Mouse (Mus musculus) liver, embryonic 16.5 days (tissue): Measurements from ENCODE around the gene Coq8a. TPM values are rescaled to one million over a fixed set of nuclear protein-coding genes. Genes with fewer than 3 reads are reported as not detected.

ENCODE experiments used
- ATAC-seq: fragments of 200-750 bp; cut with Nextera tagmentation; 2 replicates; pipeline ENCODE4 v1.8.0; 2017; ENCODE audit warnings: low read depth, mild to moderate bottlenecking, moderate number of reproducible peaks, moderate library complexity
- H3K27ac ChIP-seq: fragments of 300-500 bp; sonication (generic); 2 replicates; pipeline ENCODE4 v1.5.1; 2014; ENCODE audit warnings: mild to moderate bottlenecking, low read length
- H3K27me3 ChIP-seq: fragments of 300-500 bp; sonication (generic); 2 replicates; pipeline ENCODE4 v1.6.1; 2014; ENCODE audit warnings: low read depth, low read length, mixed read lengths; ENCODE audit not compliant: control insufficient read depth, insufficient read depth
- H3K36me3 ChIP-seq: fragments of 300-500 bp; sonication (generic); 2 replicates; pipeline ENCODE4 v1.6.1; 2014; ENCODE audit warnings: mild to moderate bottlenecking; ENCODE audit not compliant: control insufficient read depth, insufficient read depth
- H3K4me1 ChIP-seq: fragments of 300-500 bp; sonication (generic); 2 replicates; pipeline ENCODE4 v1.6.1; 2014; ENCODE audit warnings: low read depth, low read length, mixed read lengths; ENCODE audit not compliant: control insufficient read depth
- H3K4me2 ChIP-seq: fragments of 300-500 bp; sonication (generic); 2 replicates; pipeline ENCODE4 v1.6.1; 2014; ENCODE audit warnings: low read depth, low read length, mixed read lengths
- H3K4me3 ChIP-seq: fragments of 300-500 bp; sonication (generic); 2 replicates; pipeline ENCODE4 v1.5.1; 2014; ENCODE audit warnings: low read depth, mild to moderate bottlenecking, low read length
- H3K9ac ChIP-seq: fragments of 300-500 bp; sonication (generic); 2 replicates; pipeline ENCODE4 v1.6.1; 2014; ENCODE audit warnings: low read depth, low read length
- H3K9me3 ChIP-seq: fragments of 300-500 bp; sonication (generic); replicated peaks from 2 replicates; pipeline ENCODE4 v1.6.1; 2016; ENCODE audit warnings: low read length; ENCODE audit not compliant: control insufficient read depth
- WGBS: fragments of 180-500 bp; shearing (Covaris S2); extraction: QIAGEN DNeasy Blood & Tissue Kit; methylation state at CpG from one replicate; pipeline ENCODE4 v1.1.7; 2014; ENCODE audit not compliant: insufficient replicate concordance; 5-methylcytosine and 5-hydroxymethylcytosine counted together
- polyA plus RNA-seq: library from polyadenylated mRNA; unstranded; fragments of >200 nt; fragmentation: Nextera tagmentation; extraction: Ambion mirVana; gene quantifications from 2 replicates; pipeline ENCODE4 v1.2.1, GENCODE M21; 2015

Coq8a gene
- polyA plus RNA-seq, 1 experiment from 2014 or later = 43.7 TPM

DNA sequence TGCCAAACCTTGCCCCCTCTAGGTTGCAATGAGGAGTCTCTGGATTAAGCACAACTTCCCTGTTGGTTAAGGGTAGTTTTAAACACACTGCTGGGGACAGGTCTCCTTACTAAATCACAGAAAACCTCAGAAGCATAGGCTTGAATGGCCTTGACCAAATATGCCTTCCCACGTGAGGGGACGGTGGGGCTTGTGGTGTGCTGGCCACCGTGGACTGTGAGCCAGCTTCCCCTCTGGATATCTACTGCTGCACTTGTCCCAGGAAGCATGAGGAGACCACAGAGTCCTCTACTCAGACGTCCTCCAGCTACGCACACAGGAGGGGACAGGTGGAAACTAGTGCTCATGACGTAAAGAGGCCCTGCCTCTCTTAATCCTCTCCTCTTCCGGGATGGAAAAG is 36.4 kb downstream of the Coq8a start:
- WGBS = 72% methylated on average over 7 of the region's 7 CpGs
- Histone ChIP-seq H3K9me3 (no peaks in the 10 kb centered on the region), H3K27me3 (no peaks in the 10 kb centered on the region), H3K4me1 (no peaks in the 10 kb centered on the region), H3K4me3 (no peak overlapping the region), H3K27ac (no peak overlapping the region), H3K9ac (no peak overlapping the region), H3K4me2 (no peak overlapping the region), H3K36me3 (no peaks in the 10 kb centered on the region)
- ATAC-seq = no peak

DNA sequence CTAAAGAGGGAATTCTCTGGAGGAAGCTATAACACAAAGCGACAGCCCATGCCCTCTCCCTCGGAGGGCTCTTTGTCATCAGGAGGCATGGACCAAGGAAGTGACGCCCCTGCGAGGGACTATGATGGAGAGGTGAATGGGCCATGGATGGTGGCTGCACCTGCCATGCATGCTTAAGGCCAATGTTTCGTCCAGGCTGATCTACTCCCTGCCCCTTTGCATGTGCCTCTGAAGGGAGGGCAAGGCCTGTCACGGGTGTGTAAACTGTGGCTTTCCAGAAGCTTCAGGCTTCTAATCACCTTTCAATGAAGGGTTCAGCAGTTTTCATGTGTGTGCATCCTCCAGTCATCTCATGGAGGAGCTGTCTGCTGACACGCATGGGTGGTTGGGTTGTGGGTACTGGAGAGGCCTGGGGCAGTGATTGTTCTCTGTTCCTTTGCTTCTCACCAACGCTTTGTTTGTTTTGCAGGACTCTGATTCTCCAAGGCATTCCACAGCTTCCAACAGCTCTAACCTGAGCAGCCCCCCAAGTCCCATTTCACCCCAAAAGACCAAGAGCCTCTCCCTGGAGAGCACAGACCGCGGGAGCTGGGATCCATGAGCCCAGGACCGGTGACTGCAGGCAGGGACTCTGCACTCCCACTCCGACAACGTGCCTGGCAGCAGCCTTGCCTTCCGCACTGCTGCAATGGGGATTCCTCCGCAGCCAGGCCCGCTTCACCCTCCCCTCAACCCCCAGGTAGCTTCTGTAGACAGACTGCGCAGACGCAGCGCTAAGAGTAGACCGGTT is 37.6 kb downstream of the Coq8a start:
- H3K27me3 ChIP-seq = no peaks in the 10 kb centered on the region
- H3K4me2 ChIP-seq = no peak overlapping the region
- H3K9me3 ChIP-seq = no peaks in the 10 kb centered on the region
- no peak for ATAC-seq
- WGBS = 89% methylated on average over 20 of the region's 20 CpGs
- no peak overlapping the region for H3K9ac ChIP-seq
- no peak overlapping the region for H3K27ac ChIP-seq
- no peaks in the 10 kb centered on the region for H3K36me3 ChIP-seq
- no peaks in the 10 kb centered on the region for H3K4me1 ChIP-seq
- no peak overlapping the region for H3K4me3 ChIP-seq

DNA sequence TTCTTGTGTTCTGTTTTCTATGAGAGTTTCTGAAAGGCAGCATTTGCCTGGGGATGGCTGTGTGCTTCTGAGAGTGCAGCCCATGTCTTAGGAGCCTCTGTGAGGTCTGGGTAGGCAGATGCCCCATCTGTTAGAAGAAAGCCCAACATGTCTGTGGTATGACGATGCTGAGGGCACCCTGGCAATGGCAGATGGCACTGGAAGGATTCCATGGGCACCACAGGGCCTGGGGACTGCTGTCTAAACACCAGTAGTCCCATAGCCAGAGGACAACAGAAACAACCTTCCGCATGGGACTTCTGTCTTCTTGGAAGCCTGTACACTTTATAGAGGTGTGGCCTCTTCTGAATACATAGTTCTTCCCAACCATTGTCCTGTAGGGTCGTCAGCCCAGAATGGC is 38.2 kb downstream of the Coq8a start:
- 76% methylated on average over 3 of the region's 3 CpGs for WGBS
- no peak overlapping the region for H3K9ac ChIP-seq
- H3K4me1 ChIP-seq = no peaks in the 10 kb centered on the region
- H3K27me3 ChIP-seq = no peaks in the 10 kb centered on the region
- no peak overlapping the region for H3K27ac ChIP-seq
- no peak overlapping the region for H3K4me2 ChIP-seq
- H3K36me3 ChIP-seq = no peaks in the 10 kb centered on the region
- no peak overlapping the region for H3K4me3 ChIP-seq
- H3K9me3 ChIP-seq = no peaks in the 10 kb centered on the region
- no peak for ATAC-seq

DNA sequence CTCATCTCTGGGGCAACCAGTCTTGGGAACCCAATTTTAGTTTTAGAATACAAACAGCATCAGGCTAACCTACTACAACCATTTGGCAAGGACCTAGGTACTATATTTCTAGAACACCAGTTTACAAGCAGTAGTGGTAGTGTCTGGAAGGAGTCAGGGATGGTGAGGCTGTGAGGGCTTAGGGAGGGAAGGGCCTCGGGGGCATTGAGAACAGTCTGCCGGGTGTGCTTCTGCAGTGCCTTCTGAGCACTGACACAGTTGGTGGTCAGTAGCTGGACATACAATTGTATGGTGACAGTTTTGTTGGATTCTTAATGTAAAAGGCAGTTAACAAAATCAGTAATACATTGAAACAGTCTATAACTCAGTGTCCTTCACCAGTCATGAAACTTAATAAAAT is 38.9 kb downstream of the Coq8a start:
- ATAC-seq = no peak
- no peak overlapping the region for H3K9ac ChIP-seq
- no peaks in the 10 kb centered on the region for H3K36me3 ChIP-seq
- H3K27ac ChIP-seq = no peak overlapping the region
- no peaks in the 10 kb centered on the region for H3K9me3 ChIP-seq
- no peaks in the 10 kb centered on the region for H3K27me3 ChIP-seq
- no peaks in the 10 kb centered on the region for H3K4me1 ChIP-seq
- 71% methylated on average over 2 of the region's 2 CpGs for WGBS
- H3K4me2 ChIP-seq = no peak overlapping the region
- no peak overlapping the region for H3K4me3 ChIP-seq

DNA sequence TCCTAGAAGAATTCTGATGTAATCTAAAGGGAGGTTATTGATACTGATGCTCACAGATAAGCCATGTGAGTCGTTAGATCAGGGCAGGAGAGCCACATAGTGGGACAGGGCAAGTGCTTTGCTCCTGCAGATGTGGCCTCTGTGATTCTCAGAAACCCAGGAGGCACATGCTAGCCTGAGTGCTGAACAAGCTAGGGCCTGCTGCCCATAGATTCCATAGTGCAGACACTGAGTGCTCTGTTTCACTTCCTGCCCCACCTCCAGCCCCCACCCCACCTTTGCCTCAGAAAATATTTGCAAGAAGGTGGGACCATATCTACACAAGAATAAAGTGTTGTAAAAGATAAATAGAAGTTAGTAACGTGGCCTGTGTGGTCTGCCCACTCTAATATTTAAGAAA is 40.8 kb downstream of the Coq8a start:
- WGBS = 44% methylated on average over 2 of the region's 2 CpGs
- no peak for ATAC-seq
- no peak overlapping the region for H3K4me3 ChIP-seq
- no peak overlapping the region for H3K27ac ChIP-seq
- no peaks in the 10 kb centered on the region for H3K4me1 ChIP-seq
- H3K9ac ChIP-seq = no peak overlapping the region
- no peaks in the 10 kb centered on the region for H3K27me3 ChIP-seq
- no peaks in the 10 kb centered on the region for H3K36me3 ChIP-seq
- H3K4me2 ChIP-seq = no peak overlapping the region
- no peaks in the 10 kb centered on the region for H3K9me3 ChIP-seq

DNA sequence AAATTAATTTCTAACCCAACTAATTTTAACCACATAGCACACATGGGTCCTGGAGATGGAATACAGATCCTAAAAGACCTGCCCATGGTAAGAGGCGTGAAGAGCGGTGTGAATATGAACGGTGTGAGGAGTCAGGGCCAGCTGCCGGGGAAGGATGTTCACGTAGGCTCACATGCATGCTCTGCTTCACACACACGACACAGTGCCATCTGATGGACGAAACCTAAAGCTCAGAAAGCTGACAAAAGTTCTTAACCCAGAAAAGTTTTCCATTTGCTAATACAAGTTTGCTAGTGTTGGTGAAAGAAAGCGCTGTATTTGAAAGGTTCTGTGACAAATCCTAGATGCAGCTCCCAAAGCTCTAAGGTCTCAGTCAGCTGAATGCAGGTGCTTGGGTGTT is 48.2 kb downstream of the Coq8a start:
- no peak overlapping the region for H3K4me2 ChIP-seq
- ATAC-seq = no peak
- WGBS = 80% methylated on average over 8 of the region's 8 CpGs
- peaks cover 14% of the 10 kb centered on the region for H3K4me1 ChIP-seq
- peaks cover 14% of the 10 kb centered on the region; the same call in 1 of the 2 replicates for H3K36me3 ChIP-seq
- H3K27me3 ChIP-seq = no peaks in the 10 kb centered on the region
- H3K27ac ChIP-seq = no peak overlapping the region
- no peak overlapping the region for H3K4me3 ChIP-seq
- no peaks in the 10 kb centered on the region for H3K9me3 ChIP-seq
- H3K9ac ChIP-seq = no peak overlapping the region

GRCm38 (mm10) chr1:180148563-180148962 is 50.8 kb downstream of the Coq8a start:
- peak overlapping the region; percentile 89 for H3K27ac ChIP-seq

GRCm38 (mm10) chr1:180148036-180148435 is 51.4 kb downstream of the Coq8a start:
- no peaks in the 10 kb centered on the region for H3K27me3 ChIP-seq
- peak overlapping the region; percentile 12 for H3K4me3 ChIP-seq
- H3K27ac ChIP-seq = peak overlapping the region; percentile 89
- H3K36me3 ChIP-seq = peaks cover 20% of the 10 kb centered on the region
- H3K9ac ChIP-seq = 0 out of 2 replicates have a peak overlapping the region, but pooled peaks have one; percentile 15
- WGBS = 46% methylated on average over 4 of the region's 4 CpGs
- peak overlapping the region; percentile 48 for H3K4me2 ChIP-seq
- peaks cover 14% of the 10 kb centered on the region for H3K4me1 ChIP-seq
- ATAC-seq = peak; percentile 90
- no peaks in the 10 kb centered on the region for H3K9me3 ChIP-seq

More at GRCm38 (mm10) chr1:180148563-180148962, 50.8 kb downstream of the Coq8a start:
- peaks cover 20% of the 10 kb centered on the region for H3K36me3 ChIP-seq
- peak; percentile 99 for ATAC-seq
- H3K4me1 ChIP-seq = peaks cover 14% of the 10 kb centered on the region
- peak overlapping the region; percentile 9 for H3K4me3 ChIP-seq
- 0 out of 2 replicates have a peak overlapping the region, but pooled peaks have one; percentile 15 for H3K9ac ChIP-seq
- H3K9me3 ChIP-seq = no peaks in the 10 kb centered on the region
- WGBS = 41% methylated on average over 4 of the region's 4 CpGs
- H3K27me3 ChIP-seq = no peaks in the 10 kb centered on the region
- peak overlapping the region; percentile 48 for H3K4me2 ChIP-seq

- no peaks in the 10 kb centered on the region for H3K4me1 ChIP-seq
Observed at GRCm38 (mm10) chr1:180140970-180141369, 58.4 kb downstream of the Coq8a start.

More at GRCm38 (mm10) chr1:180140970-180141369, 58.4 kb downstream of the Coq8a start:
- peaks cover 17% of the 10 kb centered on the region for H3K36me3 ChIP-seq
- ATAC-seq = no peak
- no peaks in the 10 kb centered on the region for H3K27me3 ChIP-seq
- no peaks in the 10 kb centered on the region for H3K9me3 ChIP-seq
- H3K27ac ChIP-seq = no peak overlapping the region
- H3K4me3 ChIP-seq = no peak overlapping the region
- H3K4me2 ChIP-seq = no peak overlapping the region
- WGBS = 79% methylated on average over 2 of the region's 2 CpGs
- no peak overlapping the region for H3K9ac ChIP-seq
